Mouse (Mus musculus) liver, embryonic 18 days (tissue): ENCODE measurements around the gene 1110032F04Rik. TPM values are rescaled to one million over a fixed set of nuclear protein-coding genes. Genes with fewer than 3 reads are reported as not detected.

Experiments
- polyA plus RNA-seq: library from polyadenylated mRNA; depleted of rRNA; stranded (reverse); fragments of >200 nt; gene quantifications from 2 replicates; pipeline ENCODE4 v1.2.3, GENCODE M21; 2012; rRNA removed

1110032F04Rik gene
- polyA plus RNA-seq = 0.32 and 0.37 TPM in 2 replicates

DNA sequence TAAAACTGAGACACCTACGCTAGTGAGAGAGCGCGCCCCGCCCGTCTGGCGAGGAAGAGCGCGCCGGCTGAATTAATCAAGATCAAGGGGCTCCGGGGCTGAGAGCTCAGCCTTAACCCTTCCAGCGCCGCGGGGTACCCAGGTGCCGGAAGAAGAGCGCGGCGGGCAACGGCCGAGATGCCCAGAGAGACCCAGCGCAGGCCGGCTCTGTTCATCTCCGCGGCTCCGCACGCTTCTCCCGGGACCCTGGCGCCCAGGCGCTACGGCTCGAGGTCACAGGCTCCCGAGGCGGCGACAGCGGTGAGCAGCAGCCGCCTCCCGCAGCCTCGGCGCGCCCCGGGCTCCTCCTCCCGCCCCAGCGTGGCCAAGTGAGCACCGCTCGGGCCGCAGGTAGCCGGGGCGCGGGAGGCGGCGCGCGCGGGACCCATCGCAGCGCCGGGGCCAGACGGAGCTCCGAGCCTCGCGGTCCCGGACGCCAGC is at the start of gene 1110032F04Rik:
Gene 1110032F04Rik (plus strand): TSS at position 376 of the 480 bp plus-strand sequence.

Other genes with a start within 250 kb of the 1110032F04Rik start
- gene Il12a, start 178.9 kb upstream of the 1110032F04Rik start, polyA plus RNA-seq = 2.6 and 2.8 TPM in 2 replicates
- gene Ift80, start 135.0 kb downstream of the 1110032F04Rik start, polyA plus RNA-seq = 5.4 and 6.6 TPM in 2 replicates
- 22.1 and 24.0 TPM in 2 replicates for gene Smc4, start 135.2 kb downstream of the 1110032F04Rik start, polyA plus RNA-seq
- gene Trim59, start 175.2 kb downstream of the 1110032F04Rik start, polyA plus RNA-seq = 16.4 and 16.7 TPM in 2 replicates